Mouse (Mus musculus) kidney, embryonic 14.5 days (tissue): Measurements from ENCODE around the gene Mertk. TPM values are rescaled to one million over a fixed set of nuclear protein-coding genes. Genes with fewer than 3 reads are reported as not detected.

Experiments used
- ATAC-seq: fragments of 200-750 bp; cut with Nextera tagmentation; 2 replicates; pipeline ENCODE4 v1.8.0; 2017; ENCODE audit warnings: moderate number of reproducible peaks, mild to moderate bottlenecking, moderate TSS enrichment, moderate library complexity; ENCODE audit not compliant: low FRiP score, low TSS enrichment
- H3K27ac ChIP-seq: fragments of 300-500 bp; sonication (generic); 2 replicates; pipeline ENCODE4 v1.5.1; 2014; ENCODE audit warnings: low read depth, mild to moderate bottlenecking, low read length, moderate library complexity, mixed read lengths
- H3K27me3 ChIP-seq: fragments of 300-500 bp; sonication (generic); 2 replicates; pipeline ENCODE4 v1.6.1; 2014; ENCODE audit warnings: mild to moderate bottlenecking, low read length; ENCODE audit not compliant: control insufficient read depth, insufficient read depth
- H3K36me3 ChIP-seq: fragments of 300-500 bp; sonication (generic); 2 replicates; pipeline ENCODE4 v1.6.1; 2014; ENCODE audit warnings: low read length, mixed read lengths; ENCODE audit not compliant: control insufficient read depth, insufficient read depth
- H3K4me1 ChIP-seq: fragments of 300-500 bp; sonication (generic); 2 replicates; pipeline ENCODE4 v1.6.1; 2014; ENCODE audit warnings: low read length, mixed read lengths; ENCODE audit not compliant: control insufficient read depth, insufficient read depth
- H3K4me2 ChIP-seq: fragments of 300-500 bp; sonication (generic); replicated peaks from 2 replicates; pipeline ENCODE4 v1.6.1; 2014; ENCODE audit warnings: low read depth, mild to moderate bottlenecking, low read length
- H3K4me3 ChIP-seq: fragments of 300-500 bp; sonication (generic); 2 replicates; pipeline ENCODE4 v1.5.1; 2014; ENCODE audit warnings: mild to moderate bottlenecking, low read length
- H3K9ac ChIP-seq: fragments of 300-500 bp; sonication (generic); 2 replicates; pipeline ENCODE4 v1.6.1; 2014; ENCODE audit warnings: low read depth, mild to moderate bottlenecking, low read length, moderate library complexity
- H3K9me3 ChIP-seq: fragments of 300-500 bp; sonication (generic); 2 replicates; pipeline ENCODE4 v1.6.1; 2016; ENCODE audit warnings: low read length; ENCODE audit not compliant: control insufficient read depth
- WGBS: fragments of 180-500 bp; shearing (Covaris S2); extraction: QIAGEN DNeasy Blood & Tissue Kit; methylation state at CpG from one replicate; pipeline ENCODE4 v1.1.7; 2014; 5-methylcytosine and 5-hydroxymethylcytosine counted together
- polyA plus RNA-seq: library from polyadenylated mRNA; unstranded; fragments of >200 nt; fragmentation: Nextera tagmentation; extraction: Ambion mirVana; gene quantifications from 2 replicates; pipeline ENCODE4 v1.2.1, GENCODE M21; 2014

The Mertk gene
- polyA plus RNA-seq, 1 experiment from 2014 or later, result 10.3 TPM

DNA sequence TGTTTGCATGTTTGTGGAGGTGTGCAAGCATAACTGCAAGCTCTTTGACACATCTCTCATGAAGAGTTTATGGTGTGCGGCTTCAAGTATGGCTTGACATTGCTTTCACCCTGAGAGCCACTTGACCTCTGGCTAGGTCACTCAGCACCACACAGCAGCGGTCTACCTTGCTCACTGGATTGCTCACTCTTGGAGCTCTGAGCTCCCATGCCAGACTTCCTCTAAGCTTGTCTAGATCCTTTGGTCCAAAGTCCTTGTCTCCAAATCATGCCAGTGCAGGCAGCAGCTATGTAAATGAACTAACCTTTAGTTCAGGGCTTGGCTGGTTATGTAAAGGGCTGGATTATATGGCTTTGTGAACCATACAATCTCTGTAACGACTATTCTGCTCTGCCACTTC lies 2.3 kb upstream of the Mertk start:
- H3K36me3 ChIP-seq, result no peaks in the 10 kb centered on the region; the same call in 1 of the 2 replicates

DNA sequence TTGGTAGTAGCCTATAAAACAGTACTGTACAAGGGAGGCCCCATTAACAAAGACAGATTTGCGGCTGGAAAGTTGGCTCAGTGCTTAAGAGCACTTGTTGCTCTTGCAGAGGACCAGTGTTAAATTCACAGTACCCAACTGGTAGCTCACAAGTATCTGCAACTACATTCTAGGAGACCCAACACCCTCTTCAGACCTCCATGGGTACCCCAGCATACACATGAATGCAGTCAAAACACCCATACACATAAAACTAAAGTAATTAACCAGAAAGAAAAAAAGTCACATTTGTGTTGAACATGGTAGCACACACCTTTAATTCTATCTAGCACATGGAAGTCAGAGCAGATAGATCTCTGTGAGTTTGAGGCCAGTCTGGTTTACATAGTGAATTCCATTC lies 1.7 kb upstream of the Mertk start:
- no peaks in the 10 kb centered on the region for H3K9me3 ChIP-seq
- H3K27me3 ChIP-seq, result no peaks in the 10 kb centered on the region
- peaks cover 6% of the 10 kb centered on the region; the same call in 1 of the 2 replicates for H3K4me1 ChIP-seq
- no peak for ATAC-seq
- H3K4me2 ChIP-seq, result no peak overlapping the region
- WGBS, result 97% methylated on average over 1 of the region's 1 CpGs
- no peak overlapping the region for H3K4me3 ChIP-seq
- H3K9ac ChIP-seq, result no peak overlapping the region
- H3K27ac ChIP-seq, result no peak overlapping the region
- no peaks in the 10 kb centered on the region; the same call in 1 of the 2 replicates for H3K36me3 ChIP-seq

More for the DNA sequence above, 2.3 kb upstream of the Mertk start:
- Histone ChIP-seq H3K4me3 (no peak overlapping the region), H3K9me3 (no peaks in the 10 kb centered on the region), H3K4me1 (peaks cover 6% of the 10 kb centered on the region; the same call in 1 of the 2 replicates), H3K4me2 (no peak overlapping the region), H3K9ac (no peak overlapping the region), H3K27me3 (no peaks in the 10 kb centered on the region), H3K27ac (no peak overlapping the region)
- ATAC-seq, result no peak
- 77% methylated on average over 3 of the region's 3 CpGs for WGBS

DNA sequence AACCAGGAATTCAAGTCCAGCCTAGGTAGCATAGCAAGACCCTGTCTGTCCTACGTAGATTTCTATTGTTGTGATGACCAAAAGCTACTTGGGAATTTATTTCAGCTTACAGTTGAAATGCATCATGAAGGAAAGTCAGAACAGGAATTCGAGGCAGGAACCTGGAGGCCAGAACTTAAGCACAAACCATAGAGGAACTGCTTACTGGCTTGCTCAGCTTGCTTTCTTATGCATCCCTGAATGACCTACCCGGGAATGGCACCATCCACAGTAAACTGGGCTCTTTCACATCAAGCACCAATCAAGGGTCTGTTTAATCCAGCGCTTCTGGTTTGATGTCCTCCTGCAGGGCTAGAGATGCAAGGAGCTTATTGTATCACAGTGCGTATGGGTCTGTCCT lies 1.2 kb upstream of the Mertk start:
- Histone ChIP-seq H3K27me3 (no peaks in the 10 kb centered on the region), H3K4me1 (peaks cover 6% of the 10 kb centered on the region; the same call in 1 of the 2 replicates), H3K27ac (no peak overlapping the region), H3K9ac (peak overlapping the region; percentile 23; the same call in 1 of the 2 replicates), H3K36me3 (no peaks in the 10 kb centered on the region; the same call in 1 of the 2 replicates), H3K4me3 (peak overlapping the region; percentile 76; the same call in 1 of the 2 replicates), H3K4me2 (peak overlapping the region; percentile 87), H3K9me3 (no peaks in the 10 kb centered on the region)
- no peak for ATAC-seq
- WGBS, result 49% methylated on average over 5 of the region's 5 CpGs

DNA sequence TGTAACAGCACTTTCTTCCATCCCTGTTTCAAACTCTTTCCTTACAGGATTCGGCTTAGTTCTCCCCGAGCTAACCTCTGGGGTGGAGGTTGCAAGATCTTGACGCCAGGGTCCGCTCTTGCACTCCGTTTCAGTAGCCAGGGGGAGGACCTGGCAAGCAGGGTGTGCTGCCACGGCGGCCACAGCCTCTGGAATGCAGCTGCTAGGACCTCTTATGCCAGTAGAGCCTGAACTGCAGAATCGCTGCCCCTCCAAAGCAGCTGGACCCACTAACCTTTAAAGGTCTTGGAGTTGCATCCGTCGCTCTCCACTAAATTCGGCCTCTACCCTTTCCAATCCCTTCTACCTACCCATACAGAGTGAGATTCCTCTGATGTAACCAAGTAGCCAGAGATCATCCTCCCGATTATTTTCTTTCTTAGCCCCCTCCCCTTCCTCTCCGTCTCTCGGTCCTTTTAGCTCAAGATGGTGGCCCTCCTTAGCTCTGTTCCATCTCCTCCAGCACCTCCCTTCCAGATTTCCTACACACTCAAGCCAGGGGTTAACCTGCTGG lies 540 bp upstream of the Mertk start:
- no peaks in the 10 kb centered on the region for H3K27me3 ChIP-seq
- peak overlapping the region; percentile 89 for H3K27ac ChIP-seq
- peak overlapping the region; percentile 87 for H3K4me2 ChIP-seq
- no peaks in the 10 kb centered on the region; the same call in 1 of the 2 replicates for H3K36me3 ChIP-seq
- H3K4me3 ChIP-seq, result peak overlapping the region; percentile 76
- H3K9ac ChIP-seq, result peak overlapping the region; percentile 81; the same call in 1 of the 2 replicates
- no peaks in the 10 kb centered on the region for H3K9me3 ChIP-seq
- peak; percentile 91 for ATAC-seq
- H3K4me1 ChIP-seq, result peaks cover 6% of the 10 kb centered on the region; the same call in 1 of the 2 replicates
- WGBS, result under 1% methylated on average over 14 of the region's 14 CpGs

DNA sequence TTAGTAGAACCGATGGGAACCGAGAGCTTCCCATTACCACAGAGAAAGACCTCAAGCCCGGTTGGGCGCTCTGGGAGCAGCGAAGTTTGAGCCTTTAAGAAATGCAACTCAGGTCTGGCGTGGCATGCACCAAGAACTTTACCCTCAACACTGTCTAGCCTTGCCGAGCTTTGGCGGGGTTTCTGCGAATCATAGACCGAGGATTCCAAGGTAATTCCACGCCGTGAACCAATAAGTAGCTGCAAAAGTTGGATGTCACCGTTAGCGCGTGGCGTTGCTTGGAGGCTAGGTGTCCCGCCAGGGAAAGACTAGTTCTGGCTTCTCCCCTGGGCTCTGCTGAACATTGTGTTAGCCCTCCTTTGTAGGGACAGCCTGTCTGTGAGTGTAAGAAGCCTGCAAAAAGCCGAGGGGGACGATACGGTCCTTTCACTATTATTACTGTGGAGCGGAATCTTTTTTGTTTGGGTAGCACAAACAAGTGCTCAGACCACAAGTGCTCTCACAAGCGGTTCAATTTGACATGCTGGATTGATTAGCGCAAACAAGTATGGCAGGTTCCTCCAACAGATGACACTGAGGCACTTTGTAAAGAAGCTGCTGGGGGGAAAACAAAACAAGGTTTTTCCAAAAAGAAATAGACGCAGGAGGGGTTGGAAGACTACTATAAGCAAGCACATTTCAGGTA lies 587 bp downstream of the Mertk start:
- Histone ChIP-seq H3K27me3 (no peaks in the 10 kb centered on the region), H3K4me2 (peak overlapping the region; percentile 87), H3K4me1 (peaks cover 6% of the 10 kb centered on the region; the same call in 1 of the 2 replicates), H3K4me3 (peak overlapping the region; percentile 76), H3K9ac (peak overlapping the region; percentile 81), H3K9me3 (no peaks in the 10 kb centered on the region), H3K36me3 (no peaks in the 10 kb centered on the region; the same call in 1 of the 2 replicates), H3K27ac (peak overlapping the region; percentile 89)
- ATAC-seq, result peak; percentile 12; the same call in 1 of the 2 replicates
- WGBS, result under 1% methylated on average over 24 of the region's 24 CpGs

DNA sequence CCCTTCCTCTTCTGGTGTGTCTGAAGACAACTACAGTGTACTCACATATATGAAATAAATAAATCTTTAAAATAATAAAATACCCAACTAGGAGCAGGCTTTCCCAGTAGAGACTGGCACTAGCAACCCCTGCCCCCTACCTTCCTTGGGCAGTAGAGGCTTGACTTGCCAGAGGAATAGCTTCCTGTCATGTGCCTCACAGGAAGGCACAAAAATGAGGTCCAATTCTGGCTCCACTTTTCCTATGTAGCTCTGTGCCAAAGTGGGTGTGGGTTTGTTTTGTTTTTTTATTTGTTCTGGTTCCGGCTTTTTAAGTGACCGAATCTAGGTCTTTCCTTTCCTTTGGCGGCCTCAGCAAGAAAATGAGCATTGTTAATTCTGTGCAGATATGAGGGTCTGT lies 5.7 kb downstream of the Mertk start:
- 90% methylated on average over 3 of the region's 3 CpGs for WGBS
- ATAC-seq, result no peak
- no peaks in the 10 kb centered on the region for H3K9me3 ChIP-seq
- H3K27ac ChIP-seq, result no peak overlapping the region
- no peaks in the 10 kb centered on the region for H3K4me1 ChIP-seq
- H3K27me3 ChIP-seq, result no peaks in the 10 kb centered on the region
- no peak overlapping the region for H3K4me2 ChIP-seq
- no peak overlapping the region for H3K9ac ChIP-seq
- H3K4me3 ChIP-seq, result no peak overlapping the region
- H3K36me3 ChIP-seq, result no peaks in the 10 kb centered on the region; the same call in 1 of the 2 replicates

DNA sequence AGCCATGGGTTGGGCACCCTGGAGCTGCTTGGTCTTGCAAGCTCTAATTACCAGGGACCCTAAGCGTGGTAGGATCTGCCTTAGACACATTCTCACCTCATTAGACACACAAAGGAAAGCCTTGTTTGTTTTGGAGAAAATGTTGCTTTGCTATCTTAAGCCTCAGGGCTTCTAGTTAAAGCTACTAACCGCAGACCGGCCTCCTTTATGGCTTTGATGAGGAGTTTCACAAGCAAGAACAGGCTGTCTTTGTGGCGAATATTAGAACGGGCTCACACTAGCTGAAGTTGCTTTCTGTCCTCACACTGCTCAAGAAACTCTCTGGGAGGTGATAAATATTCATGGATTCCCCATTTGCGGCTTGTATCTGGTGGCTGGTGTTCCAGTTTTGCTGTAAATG lies 10.5 kb downstream of the Mertk start:
- no peak for ATAC-seq
- H3K4me2 ChIP-seq, result no peak overlapping the region

DNA sequence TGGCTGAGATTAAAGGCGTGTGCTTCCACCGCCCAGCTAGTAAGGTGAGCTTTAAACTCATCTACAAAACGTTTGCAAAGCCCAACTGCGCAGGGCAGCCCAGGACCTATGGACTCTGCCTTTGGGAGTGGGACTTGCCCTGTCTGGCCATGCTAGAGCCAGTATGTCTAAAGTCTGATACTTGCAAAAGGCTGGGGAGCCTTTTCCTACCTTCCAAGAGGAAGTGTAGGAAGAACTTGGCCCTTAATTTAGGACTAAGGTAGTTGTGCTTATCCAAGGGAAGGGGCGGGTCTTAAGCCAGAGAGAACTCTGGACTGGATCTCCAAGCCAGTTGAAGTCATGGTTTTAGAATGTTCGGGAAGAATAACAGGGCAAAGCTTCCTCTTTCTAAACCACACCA lies 11.9 kb downstream of the Mertk start:
- no peaks in the 10 kb centered on the region for H3K27me3 ChIP-seq
- 50% methylated on average over 6 of the region's 6 CpGs for WGBS
- peak overlapping the region; percentile 15; the same call in 1 of the 2 replicates for H3K27ac ChIP-seq
- H3K36me3 ChIP-seq, result no peaks in the 10 kb centered on the region
- H3K4me2 ChIP-seq, result no peak overlapping the region
- no peak for ATAC-seq
- H3K4me1 ChIP-seq, result peaks cover 33% of the 10 kb centered on the region
- no peak overlapping the region for H3K4me3 ChIP-seq
- no peaks in the 10 kb centered on the region for H3K9me3 ChIP-seq
- H3K9ac ChIP-seq, result no peak overlapping the region

More for the DNA sequence above, 10.5 kb downstream of the Mertk start:
- Histone ChIP-seq H3K27ac (no peak overlapping the region), H3K4me3 (no peak overlapping the region), H3K27me3 (no peaks in the 10 kb centered on the region), H3K9ac (no peak overlapping the region), H3K36me3 (no peaks in the 10 kb centered on the region), H3K4me1 (peaks cover 19% of the 10 kb centered on the region), H3K9me3 (no peaks in the 10 kb centered on the region)
- WGBS, result 25% methylated on average over 6 of the region's 6 CpGs

DNA sequence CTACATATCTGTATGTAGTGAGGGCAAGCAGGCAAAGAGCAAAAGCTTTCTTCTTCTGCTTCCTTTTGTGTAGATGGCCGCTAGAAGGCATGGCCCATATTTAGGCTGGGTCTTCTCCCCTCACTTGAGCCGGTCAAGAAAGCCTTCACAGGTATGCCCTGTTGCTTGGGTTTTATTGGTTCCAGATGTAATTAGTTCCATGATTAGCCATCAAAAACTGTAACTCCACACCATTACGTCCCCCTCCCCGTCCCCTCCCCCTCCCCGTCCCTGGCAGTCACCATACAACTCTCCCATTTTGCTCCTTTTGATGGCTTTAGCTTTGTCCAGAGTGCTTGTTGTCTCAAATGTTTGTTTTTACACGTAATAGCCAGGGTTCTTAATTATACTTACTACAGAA lies 14.2 kb downstream of the Mertk start:
- Histone ChIP-seq H3K9me3 (no peaks in the 10 kb centered on the region), H3K9ac (no peak overlapping the region), H3K36me3 (no peaks in the 10 kb centered on the region), H3K4me3 (no peak overlapping the region), H3K4me1 (peaks cover 38% of the 10 kb centered on the region), H3K4me2 (no peak overlapping the region), H3K27me3 (no peaks in the 10 kb centered on the region), H3K27ac (peak overlapping the region; percentile 91; the same call in 1 of the 2 replicates)
- 36% methylated on average over 6 of the region's 6 CpGs for WGBS
- no peak for ATAC-seq
